Mouse (Mus musculus) brain, adult 2 months (tissue): Measurements from ENCODE around the gene Gm49361.
"Not testable (repeated sequence)": the region's sequence is repeated elsewhere in the genome, so short reads cannot be mapped to it uniquely, and the experiment has no call there.

Experiments
- DNase-seq: peaks from one replicate; pipeline ENCODE4 v3.0.0; 2011; ENCODE audit warnings: low read depth, low spot score

The Gm49361 gene

DNA sequence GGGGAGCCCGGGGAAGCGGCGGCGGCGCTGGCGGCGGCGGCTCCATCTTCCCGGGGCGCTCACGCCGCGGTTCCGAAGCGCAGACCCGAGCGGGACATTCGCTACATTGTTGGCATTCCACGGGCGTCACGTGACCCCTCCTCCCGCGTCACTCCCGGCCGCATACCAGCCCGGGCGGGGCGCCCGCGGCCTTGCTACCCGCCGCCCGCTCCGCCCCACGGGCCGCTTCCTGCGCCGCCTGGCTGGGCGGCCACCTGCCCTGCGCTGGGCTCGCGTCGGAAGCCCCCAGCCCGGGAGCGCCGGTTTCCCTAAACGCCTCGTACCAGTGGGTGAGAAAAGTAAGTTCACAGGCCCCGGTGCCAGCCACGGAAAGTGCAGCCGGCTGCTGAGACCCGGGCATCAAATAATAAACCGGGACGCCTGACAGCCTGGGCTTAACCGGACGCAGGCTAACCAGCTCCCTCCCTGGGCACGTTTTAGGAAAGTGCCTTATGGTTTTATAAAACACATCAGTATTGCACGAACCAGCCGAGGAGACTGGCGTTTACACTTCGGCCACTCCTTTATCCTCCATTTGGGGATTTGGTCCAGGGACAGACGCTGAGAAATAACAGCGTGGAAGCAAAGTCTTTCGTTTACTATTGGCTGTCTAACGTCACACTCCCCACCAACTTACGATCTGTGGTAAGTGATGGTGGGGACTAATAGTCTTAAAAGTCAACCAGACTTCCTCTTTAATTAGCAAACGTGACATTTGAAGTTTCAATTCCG is at the start of gene Gm49361:
TSS of gene Gm49361 (minus strand) at position 103 of the 771 bp plus-strand sequence.
- peak; percentile 91 for DNase-seq

DNA sequence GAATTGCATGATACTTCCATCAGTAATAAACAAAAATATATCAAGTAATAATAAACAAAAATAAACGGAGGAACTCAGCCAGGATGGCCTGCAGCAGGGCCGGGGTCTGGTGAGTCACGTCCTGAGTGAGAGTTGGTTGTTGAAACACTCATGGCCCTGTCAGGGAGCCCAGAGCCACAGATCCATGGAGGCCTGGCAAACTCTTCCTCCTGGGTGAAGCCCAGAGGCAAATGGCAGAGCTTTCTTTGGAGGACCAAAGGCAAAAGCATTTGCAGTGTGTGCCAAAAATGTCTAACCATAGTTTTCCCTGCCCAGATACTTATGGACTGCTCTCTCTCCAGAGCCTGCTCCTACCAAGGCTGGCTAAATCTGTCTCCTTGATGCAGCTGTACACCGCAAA is 45.3 kb upstream of the Gm49361 start:
- no peak for DNase-seq

DNA sequence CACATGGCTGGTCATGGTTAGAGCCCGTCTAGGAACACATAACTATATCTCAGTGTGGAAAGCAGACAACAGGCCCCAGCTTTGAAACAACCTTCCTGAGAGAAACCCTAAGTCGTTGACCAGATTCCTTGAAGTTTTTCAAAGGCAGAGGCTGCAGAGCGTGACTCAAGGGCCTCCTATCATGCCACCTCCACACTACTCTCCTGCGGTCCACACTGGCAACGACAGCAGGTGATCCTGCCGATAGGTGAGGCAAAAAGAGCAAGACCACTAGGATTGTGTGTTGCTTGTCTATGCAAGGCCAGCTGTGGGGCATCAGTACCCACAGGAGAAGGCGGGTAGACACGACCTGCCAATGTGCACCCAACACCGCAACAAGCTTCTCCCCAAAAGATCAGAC is 43.9 kb upstream of the Gm49361 start:
- DNase-seq = no peak

DNA sequence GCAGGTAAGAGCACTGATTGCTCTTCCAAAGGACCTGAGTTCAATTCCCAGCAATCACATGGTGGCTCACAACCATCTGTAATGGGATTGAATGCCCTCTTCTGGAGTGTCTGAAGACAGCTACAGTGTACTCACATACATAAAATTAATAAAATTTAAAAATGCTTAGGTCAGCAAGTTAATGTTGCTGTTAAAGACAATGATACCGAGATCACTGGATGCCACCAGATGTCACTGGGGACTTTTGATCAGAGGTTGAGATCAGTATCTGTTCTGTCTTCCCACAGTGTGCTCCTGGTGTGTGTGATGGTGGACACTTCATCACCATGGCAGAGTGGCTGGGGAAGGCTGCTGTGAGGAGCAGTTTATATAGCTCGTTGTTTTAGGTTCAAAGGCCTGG is 43.4 kb upstream of the Gm49361 start:
- no peak for DNase-seq

GRCm38 (mm10) chr14:57787406-57787805 is 41.5 kb upstream of the Gm49361 start:
- no peak for DNase-seq

- DNase-seq = no peak
Measured at GRCm38 (mm10) chr14:57772157-57772815, 26.4 kb upstream of the Gm49361 start.

DNA sequence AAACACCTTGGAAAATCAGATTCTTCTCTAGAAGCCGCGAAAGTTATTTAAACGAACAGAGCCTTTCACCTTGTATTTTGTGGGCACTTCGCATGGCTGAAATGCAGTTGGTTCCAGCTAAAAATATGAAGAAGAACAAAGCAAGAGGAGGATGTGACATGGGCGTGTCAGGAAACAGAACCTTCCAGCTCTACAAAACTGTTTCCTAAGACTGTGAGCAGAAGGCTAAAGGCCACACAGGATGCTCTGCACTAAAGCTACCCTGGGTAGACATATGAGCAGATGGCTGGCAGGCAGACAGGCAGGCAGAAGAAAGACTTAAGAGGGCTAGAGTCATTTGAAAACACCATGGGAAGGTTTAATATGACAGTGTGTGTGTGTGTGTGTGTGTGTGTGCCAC is 23.2 kb upstream of the Gm49361 start:
- no peak for DNase-seq

DNA sequence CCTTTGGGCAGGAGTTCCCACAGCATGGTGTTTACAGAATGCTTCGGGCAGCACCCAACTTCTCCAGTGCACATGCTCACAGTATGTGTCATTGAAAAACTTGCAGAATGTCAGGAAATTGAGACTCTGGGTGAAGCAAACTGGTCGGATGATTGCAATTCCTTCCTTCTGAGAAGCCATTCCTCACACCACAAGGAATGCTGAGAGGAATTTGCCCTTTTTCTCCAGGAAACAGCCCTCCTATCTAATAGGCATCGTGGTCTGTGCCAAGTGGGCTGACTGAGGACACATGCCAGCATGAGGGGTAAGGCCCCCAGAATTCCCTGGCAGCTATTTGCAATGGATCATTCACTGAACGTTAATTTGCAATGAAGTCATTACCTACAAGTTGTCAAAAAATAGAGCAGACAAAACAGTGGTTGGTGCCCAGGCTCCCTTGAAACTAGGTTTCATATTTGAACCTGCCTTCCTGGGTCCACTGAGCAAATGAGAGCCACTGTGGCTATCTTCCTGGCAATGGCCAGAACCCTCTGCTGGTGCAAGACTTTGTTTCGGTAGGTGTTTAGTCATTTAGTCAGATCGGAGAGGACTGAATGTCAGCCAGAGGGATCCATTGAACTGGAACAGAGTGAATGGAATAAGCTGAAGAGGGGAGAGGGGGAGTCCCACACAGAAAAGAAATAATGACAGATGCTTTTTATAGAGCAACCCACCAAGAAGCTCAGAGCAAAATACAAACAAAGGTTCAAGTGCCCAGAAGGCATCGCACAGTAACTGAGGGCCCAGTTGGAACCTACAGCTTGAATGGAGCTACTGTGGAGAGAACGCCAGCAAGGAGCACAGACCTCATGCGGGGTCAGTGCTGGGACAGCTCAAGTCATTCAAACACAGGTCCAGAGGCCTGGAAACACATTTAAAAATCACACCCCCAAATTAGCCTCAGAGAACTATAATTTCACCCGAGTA is 14.8 kb upstream of the Gm49361 start:
- no peak for DNase-seq

DNA sequence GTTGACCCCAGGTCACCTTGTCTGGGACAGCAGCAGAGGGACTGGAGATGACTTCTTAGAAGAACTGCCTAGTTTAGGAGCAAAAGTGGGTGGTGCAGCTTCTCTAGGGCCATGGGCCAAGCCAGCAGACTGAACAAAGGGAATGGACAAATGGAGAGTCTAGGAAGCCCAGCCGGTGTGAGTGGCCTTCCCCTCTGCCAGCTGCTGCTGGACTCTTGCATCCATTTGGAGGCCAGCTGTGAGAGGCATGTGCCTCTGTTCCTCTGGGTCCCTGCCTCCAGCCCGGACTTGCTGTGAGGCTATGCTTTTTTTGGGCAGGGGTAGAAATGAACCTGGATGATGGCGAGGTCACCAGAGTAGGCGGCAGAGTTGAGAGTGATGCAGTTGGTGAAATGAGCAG is 12.3 kb upstream of the Gm49361 start, which contains the start of gene Lats2:
TSS of gene Lats2 (minus strand) at position 152 of the 400 bp plus-strand sequence.
- DNase-seq = no peak

DNA sequence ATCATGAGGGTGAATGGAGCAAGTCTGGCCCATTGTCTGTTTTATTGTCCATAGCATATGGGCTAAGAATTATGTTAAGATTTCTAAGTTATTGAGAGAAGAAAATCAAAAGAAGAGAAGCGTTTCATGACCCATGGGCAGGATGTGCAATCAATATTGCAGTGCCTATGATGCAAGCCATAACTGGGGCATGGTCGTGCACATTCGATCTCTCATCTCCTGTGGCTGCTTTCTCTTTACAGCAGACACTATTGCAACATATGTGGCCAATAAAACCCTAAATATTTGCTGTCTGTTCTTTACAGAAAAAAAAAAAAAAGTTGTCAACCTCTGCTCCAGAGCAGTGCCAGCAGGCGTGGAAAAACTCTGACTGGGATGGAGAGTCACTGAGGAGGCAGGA is 10.2 kb upstream of the Gm49361 start:
- no peak for DNase-seq

GRCm38 (mm10) chr14:57755661-57756060 is 9.8 kb upstream of the Gm49361 start:
- no peak for DNase-seq

GRCm38 (mm10) chr14:57753351-57753992 is 7.6 kb upstream of the Gm49361 start:
- no peak for DNase-seq

DNA sequence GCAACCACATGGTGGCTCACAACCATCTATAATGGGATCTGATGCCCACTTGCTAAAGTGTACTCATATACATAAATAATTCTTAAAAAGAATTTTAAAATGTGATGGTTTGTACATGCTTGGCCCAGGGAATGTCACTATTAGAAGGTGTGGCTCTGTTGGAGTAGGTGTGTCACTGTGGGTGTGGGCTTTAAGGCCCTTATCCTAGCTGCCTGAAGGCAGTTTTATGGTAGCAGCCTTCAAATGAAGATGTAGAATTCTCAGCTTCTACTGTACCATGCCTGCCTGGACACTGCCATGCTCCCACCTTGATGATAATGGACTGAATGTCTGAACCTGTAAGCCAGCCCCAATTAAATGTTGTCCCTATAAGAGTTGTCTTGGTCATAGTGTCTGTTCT is 5.1 kb upstream of the Gm49361 start:
- not testable (repeated sequence) for DNase-seq

DNA sequence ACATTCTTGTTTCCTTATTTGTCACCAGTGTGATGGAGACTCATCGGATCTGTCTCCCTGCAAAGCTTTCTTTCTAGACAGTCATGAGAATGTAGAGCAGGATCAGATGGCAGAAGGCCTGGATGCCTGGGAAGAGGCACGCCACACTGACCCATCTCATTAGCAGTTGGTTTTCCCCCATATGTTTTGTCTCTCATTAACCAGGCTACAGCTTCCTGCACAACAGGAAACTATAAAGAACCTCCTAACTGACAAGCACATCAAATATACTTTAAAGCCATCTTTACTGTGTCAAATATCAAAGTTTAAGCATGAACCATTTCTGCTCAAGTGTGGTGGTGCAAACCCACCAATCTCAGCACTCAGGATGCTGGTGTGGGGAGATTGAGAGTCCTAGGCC is 3.6 kb upstream of the Gm49361 start:
- no peak for DNase-seq

GRCm38 (mm10) chr14:57745291-57745969 is 473 bp downstream of the Gm49361 start:
- peak; percentile 47 for DNase-seq

- no peak for DNase-seq
Measured at GRCm38 (mm10) chr14:57744547-57744946, 1.4 kb downstream of the Gm49361 start.

GRCm38 (mm10) chr14:57740651-57741050 is 5.3 kb downstream of the Gm49361 start:
- DNase-seq = no peak

GRCm38 (mm10) chr14:57737089-57737488 is 8.8 kb downstream of the Gm49361 start:
- no peak for DNase-seq

DNA sequence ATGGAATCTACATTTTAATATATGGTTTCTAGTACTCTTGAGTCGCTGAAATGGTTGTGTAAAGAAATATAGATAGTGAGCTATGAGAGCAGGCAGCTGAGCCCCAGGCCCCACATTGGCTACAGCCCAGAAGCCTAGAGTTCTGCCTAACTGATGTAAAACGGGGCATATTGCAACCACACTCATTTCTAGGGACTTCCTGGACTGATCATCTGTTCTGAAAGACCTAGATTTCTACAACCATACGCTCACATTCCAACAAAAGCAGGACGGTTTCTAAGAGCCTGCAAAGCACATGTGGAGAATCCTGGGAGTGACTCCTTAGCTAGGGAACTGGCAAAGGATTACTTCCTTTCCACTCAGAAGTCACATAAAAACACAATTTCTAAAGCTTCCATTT is 9.8 kb downstream of the Gm49361 start:
- no peak for DNase-seq

- no peak for DNase-seq
Measured at GRCm38 (mm10) chr14:57732668-57733293, 13.1 kb downstream of the Gm49361 start.
